Mouse (Mus musculus): Measurements from ENCODE around the gene Evx1. TPM values are rescaled to one million over a fixed set of nuclear protein-coding genes. Genes with fewer than 3 reads are reported as not detected.
"Not testable (repeated sequence)": the region's sequence is repeated elsewhere in the genome, so short reads cannot be mapped to it uniquely, and the experiment has no call there.

Evx1 gene
- polyA plus RNA-seq, 1 experiment from 2014 or later: not detected

DNA sequence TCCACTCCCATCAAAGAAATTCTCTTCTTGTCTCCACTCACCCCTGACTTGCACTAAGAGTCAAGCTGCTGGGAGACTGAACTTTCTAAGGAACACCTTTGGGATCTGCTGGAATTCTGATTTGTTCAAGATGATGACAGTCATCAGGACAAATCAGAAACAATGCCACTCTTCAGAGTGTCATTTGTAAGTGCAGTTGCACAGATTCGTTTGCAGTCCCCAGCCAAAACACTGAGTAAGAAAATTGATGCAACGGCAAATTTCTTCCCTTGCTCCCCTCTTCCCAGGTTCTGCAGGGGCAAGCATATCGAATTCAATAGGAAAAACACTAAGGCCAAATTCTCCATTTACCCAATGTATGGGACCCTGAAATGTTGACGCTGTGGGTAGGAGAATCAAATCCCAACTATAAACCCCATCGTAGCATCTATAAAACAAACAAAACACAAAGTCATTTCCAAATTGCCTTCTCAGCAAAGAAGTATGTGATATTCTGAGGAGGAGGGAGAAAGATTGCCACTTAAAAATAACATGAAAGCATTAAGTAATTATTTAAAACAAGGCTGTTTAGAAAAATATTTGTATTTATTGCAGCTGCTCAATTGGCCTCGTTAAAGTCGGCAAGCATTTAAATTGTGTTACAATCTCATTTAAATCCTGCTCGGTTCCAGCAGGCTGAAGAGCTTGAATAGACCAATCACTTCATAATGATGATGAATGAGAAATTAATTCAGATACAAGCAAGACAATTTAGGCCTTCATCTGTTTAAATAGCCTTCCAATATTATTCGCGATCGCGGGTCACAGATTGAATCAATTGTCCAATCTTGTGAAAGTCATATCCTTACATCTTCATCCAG is 7.9 kb downstream of the Evx1 start:
- DNase-seq (ENCODE audit: low spot score): no peak

DNA sequence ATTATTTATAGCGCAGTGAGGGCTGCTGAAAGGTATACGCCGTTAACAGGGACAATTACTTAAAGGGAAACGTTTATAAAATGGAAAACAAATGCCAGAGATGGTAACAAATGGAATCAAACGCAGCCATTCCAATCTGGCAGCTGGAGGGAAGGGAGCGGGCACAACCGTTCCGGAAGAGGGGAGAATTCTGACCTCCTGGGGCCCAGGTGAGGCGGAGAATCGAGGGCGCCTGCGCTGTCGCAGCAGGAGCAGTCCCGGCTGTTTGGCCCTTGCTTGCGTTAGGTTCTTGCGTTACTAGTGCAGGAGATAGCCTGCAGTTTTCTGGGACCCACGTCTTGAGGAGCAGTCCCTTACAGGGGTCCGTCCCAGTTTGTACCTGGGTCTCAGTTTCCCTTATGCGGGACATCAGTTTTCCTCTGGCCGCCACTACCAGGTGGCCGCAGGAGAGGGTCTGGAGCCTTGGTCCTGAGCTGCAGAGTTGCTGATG is 8.6 kb downstream of the Evx1 start:
- DNase-seq (ENCODE audit: low spot score): no peak

DNA sequence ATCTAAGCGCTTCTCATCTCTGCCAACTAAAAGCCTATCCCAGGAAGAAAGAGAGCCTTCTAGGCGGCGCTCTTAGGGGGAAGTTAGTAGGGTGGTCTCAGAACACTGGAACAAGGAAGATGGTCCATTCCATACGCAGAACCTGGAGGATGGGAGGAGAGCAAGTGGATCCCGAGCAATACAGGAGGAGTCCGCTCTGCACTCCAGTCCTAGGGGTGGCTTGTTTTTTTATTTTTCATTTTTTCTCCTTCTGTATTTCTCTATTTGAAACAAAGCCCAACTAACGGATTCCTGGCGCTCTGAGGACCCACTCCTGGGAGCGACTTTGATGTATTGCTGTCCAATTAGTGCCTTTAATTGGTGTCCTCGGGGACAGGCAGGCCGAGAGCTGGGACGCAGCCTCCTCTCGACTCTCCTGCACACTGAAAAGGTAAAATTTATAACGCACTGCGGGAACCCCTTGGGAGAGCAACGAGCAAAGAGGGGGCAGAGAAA is 9.5 kb downstream of the Evx1 start:
- no peak for DNase-seq (ENCODE audit: low spot score)

DNA sequence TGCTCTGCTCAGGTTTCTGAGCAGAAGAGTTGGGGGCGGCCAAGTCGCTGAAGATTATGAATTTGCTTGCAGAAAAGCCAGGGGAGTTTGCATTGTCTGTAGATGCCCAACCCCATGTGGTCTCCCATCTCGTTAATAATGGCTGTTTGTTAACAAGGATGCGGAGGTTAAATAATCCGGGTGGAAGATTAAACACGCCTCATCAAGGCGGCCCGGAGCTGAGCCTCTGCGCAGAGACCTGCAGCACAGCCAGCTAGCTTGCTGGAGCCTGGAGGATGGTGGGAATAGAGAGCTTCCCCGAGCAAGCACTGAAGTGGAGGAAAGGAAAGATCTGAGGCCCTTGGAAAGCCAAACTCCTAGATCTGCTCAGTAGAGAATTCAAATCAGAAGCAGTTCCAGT is 10.0 kb downstream of the Evx1 start:
- no peak for DNase-seq (ENCODE audit: low spot score)

DNA sequence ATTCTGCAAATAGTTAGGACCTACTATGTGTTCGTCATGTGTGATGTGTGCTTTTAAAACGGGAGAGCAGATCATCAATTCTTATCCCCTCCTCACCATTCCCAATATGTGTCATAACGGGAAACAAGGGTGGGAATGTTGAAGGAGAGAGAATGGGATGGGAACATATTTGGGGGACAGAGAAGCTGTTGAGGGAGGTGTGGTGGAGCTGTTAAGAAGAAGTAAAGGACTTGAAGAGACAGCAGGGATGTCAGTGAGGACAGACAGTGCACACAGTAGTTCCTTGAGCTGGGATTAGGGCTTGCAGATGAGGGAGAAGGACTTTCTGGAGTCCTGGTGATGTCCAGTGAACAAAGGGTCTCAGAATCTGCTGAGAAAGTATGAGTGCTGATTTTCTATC is 10.8 kb downstream of the Evx1 start:
- no peak for DNase-seq (ENCODE audit: low spot score)

DNA sequence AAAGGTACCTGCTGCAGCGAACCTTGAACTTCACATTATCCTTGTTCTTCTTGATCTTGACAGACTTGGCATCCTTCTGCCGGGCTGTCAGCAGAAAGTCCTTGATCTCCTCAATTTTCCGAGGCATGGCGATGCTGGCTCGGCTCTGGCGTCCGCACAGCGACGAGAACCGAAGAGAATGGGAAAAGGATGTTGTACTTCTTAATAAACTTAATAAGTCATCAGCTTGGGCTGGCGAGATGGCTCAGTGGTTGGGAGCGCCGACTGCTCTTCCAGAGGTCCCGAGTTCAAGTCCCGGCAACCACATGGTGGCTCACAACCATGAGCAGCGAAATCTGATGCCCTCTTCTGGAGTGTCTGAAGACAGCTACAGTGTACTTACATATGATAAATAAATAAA is 33.5 kb downstream of the Evx1 start:
- not testable (repeated sequence) for DNase-seq (ENCODE audit: low spot score)

DNA sequence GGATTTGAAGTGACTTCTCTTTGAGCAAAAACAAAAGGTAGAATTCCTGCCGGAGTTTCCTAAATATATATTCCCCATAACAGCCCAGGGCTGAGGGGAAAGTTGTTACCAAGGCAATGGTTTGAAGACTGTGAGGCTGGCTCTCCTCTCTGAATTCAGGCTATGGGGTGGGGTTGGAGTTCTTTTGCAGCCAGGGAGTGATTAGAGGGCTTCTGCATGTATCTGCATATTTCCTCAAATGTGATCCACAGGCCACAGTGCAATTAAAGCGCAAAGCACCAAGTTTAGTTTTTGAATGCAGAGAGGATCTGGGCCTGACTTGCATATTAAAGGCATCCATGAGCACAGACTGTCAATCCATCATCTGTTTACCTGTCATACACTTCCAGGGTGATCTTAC is 52.7 kb downstream of the Evx1 start:
- no peak for DNase-seq (ENCODE audit: low spot score)

DNA sequence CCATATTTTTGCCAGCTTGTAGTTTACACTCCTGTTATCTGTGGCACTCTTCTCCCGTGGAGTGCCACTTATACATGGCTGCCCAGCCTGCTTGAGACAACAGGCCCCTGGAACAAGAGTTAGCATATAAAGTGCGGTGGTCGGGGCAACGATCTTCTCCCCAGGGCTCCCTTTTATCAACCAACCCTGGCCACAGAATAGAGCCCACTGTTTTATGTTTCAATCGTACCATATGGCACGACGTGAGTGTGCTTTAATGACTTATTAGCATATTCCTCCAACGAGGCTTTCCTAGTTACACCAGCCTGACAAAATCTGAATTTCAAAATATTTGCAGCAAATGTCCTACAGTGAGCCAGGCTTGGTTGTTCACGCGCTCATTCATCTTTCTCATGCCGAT is 53.2 kb downstream of the Evx1 start:
- DNase-seq (ENCODE audit: low spot score): no peak

DNA sequence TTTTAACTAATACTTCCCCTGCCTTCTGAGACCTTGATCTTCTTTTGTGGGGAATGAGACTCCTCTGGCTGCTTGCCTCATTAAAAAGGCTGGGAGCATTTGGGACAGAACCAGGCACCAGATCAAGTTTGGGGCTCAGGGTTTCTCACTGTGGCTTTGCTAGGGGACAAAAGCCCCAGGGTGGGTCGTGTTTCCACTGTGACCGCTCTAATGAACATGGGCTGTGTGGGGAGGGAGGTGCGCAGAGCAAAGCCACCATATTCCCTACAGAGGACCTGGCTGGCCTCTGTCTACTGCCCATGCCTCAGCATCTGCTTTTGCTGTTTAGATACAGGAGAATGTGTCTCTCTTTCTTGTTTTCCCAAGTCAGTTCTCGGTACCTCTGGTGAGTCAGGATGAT is 53.8 kb downstream of the Evx1 start:
- no peak for DNase-seq (ENCODE audit: low spot score)

Other genes starting within 250 kb of the Evx1 start
- 0.44 and 0.45 TPM in 2 replicates for gene Hoxa1, start 155.2 kb upstream of the Evx1 start, polyA plus RNA-seq (2015; fragmentation: Nextera tagmentation; extraction: Ambion mirVana)
- gene Hoxa2, start 148.7 kb upstream of the Evx1 start, polyA plus RNA-seq (2015; fragmentation: Nextera tagmentation; extraction: Ambion mirVana): 5.1 and 5.4 TPM in 2 replicates
- gene 5730596B20Rik, start 136.0 kb upstream of the Evx1 start, polyA plus RNA-seq (2015; fragmentation: Nextera tagmentation; extraction: Ambion mirVana): 0.24 and 0.25 TPM in 2 replicates
- 0.27 and 0.39 TPM in 2 replicates for gene Hoxa4, start 121.7 kb upstream of the Evx1 start, polyA plus RNA-seq (2015; fragmentation: Nextera tagmentation; extraction: Ambion mirVana)
- gene Hoxa5, start 108.9 kb upstream of the Evx1 start, polyA plus RNA-seq (2015; fragmentation: Nextera tagmentation; extraction: Ambion mirVana): 0.06 and 0.21 TPM in 2 replicates
- not detected in 2 replicates for gene Hoxa6, start 104.8 kb upstream of the Evx1 start, polyA plus RNA-seq (2015; fragmentation: Nextera tagmentation; extraction: Ambion mirVana)
- 1.1 and 1.2 TPM in 2 replicates for gene Hoxa3, start 100.2 kb upstream of the Evx1 start, polyA plus RNA-seq (2015; fragmentation: Nextera tagmentation; extraction: Ambion mirVana)
- gene Gm28308, start 100.2 kb upstream of the Evx1 start, polyA plus RNA-seq (2015; fragmentation: Nextera tagmentation; extraction: Ambion mirVana): not detected in 2 replicates
- gene Hoxa7, start 91.6 kb upstream of the Evx1 start, polyA plus RNA-seq (2015; fragmentation: Nextera tagmentation; extraction: Ambion mirVana): 0.71 and 1.4 TPM in 2 replicates
- 0.62 and 0.81 TPM in 2 replicates for gene Hoxa9, start 82.4 kb upstream of the Evx1 start, polyA plus RNA-seq (2015; fragmentation: Nextera tagmentation; extraction: Ambion mirVana)
- 0.08 and 0.19 TPM in 2 replicates for gene Hoxa10, start 72.6 kb upstream of the Evx1 start, polyA plus RNA-seq (2015; fragmentation: Nextera tagmentation; extraction: Ambion mirVana)
- not detected in 2 replicates for gene Hoxa11, start 67.7 kb upstream of the Evx1 start, polyA plus RNA-seq (2015; fragmentation: Nextera tagmentation; extraction: Ambion mirVana)
- gene Hoxa13, start 52.6 kb upstream of the Evx1 start, polyA plus RNA-seq (2015; fragmentation: Nextera tagmentation; extraction: Ambion mirVana): not detected in 2 replicates

All from thymus, postnatal 0 days (tissue).